Mouse (Mus musculus): ENCODE data around the gene Slc12a9.

GRCm38 (mm10) chr5:137340222-137340621 lies 6.8 kb upstream of the Slc12a9 start:
- TF ChIP-seq ZNF384 (IDR thresholded peaks at IDR 0.05; ENCODE audit: low read depth, low read length) (no peak), ZC3H11A (IDR thresholded peaks at IDR 0.05; ENCODE audit: borderline replicate concordance, low read depth, low read length) (no peak), MAFK (IDR thresholded peaks at IDR 0.05; ENCODE audit: insufficient read depth, low read depth, low read length) (no peak), HCFC1 (IDR thresholded peaks at IDR 0.05; ENCODE audit: borderline replicate concordance, insufficient read depth, low read length) (no peak), CHD2 (IDR thresholded peaks at IDR 0.05; ENCODE audit: low read depth, low read length) (no peak)

All from ES-E14 (cell line).